Mouse (Mus musculus): ENCODE measurements around the gene Antxr1.

The Antxr1 gene

DNA sequence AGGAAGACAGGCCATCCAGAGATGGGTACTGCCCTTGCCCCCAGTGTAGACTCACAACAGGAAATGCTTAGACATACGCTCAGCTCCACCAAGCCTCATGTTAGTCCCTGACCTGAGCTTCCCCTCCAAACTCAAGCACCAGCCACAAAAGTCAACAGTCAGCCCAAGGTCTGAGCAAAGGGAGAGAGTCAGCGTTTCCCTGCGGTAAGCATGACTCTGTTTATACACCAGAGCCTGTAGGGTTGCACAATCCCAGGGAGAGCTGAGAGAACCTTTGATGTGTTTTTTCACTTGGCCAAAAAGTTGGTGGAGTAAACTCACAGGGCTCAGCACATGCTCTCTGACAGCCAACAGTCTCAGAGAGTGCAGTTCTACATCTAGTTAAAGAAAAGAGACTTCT is 145.9 kb downstream of the Antxr1 start:
- DNase-seq (ENCODE audit: low spot score in 2 of 2): peak; percentile 30 to 59

DNA sequence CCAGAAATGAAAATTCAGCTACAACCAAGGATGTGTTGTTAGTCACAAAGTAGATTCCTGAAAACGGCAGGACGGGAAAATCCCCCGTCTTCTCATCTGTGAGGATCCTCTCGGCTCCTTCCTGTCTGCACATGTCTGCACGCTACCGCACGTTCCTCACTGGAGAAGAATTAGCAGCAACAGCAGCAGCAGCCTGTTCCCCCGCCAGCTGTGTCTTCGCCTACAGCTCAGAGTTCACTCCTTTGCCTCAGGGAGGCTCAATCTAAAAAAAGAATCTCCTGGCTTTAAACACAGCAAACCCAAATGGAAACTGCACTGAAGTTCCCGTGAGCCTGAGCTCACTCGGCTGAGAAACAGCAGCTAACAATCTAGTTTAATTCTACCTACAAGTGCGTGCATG is 148.6 kb downstream of the Antxr1 start:
- DNase-seq (ENCODE audit: low spot score in 2 of 2): peak; percentile 28 to 48

DNA sequence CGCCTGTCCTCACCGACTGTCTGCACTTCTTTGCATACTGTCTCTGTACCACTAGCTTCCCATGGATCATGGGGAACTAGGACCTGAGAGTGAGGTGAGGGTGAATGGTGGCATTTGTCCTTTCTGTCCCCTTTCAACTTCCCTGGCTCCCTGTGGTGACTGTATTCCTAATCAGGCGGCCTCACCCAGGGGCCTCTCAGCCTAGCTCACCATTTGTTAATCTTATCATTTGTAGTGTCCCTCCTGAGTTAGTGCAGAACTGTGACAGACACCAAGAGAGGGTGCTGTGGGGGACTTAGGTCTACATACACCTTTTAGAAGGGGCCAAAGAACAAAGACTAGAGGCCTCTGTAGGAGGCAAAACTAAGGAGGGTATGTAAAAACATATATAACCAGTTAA is 151.2 kb downstream of the Antxr1 start:
- no peak for DNase-seq (ENCODE audit: low spot score in 2 of 2)

DNA sequence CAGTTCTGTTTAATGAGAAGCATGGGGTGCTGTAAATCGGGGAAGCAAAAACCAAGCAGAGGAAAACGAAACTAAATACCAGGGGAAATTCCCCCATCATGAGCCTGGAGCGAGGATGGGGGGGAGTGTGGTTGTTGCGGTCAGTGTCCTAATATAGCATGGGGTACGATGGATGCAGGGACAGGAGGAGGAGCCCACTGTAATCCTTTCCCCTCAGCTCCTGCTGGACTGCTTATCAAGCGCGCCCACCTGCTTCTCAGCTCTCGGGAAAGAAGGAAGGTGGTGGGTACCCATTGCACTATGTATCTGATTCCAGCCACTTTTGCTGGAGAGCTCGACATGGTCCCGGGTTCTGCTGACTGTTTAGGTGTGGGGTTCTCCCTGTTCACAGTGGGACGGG is 151.6 kb downstream of the Antxr1 start:
- no peak for DNase-seq (ENCODE audit: low spot score in 2 of 2)

DNA sequence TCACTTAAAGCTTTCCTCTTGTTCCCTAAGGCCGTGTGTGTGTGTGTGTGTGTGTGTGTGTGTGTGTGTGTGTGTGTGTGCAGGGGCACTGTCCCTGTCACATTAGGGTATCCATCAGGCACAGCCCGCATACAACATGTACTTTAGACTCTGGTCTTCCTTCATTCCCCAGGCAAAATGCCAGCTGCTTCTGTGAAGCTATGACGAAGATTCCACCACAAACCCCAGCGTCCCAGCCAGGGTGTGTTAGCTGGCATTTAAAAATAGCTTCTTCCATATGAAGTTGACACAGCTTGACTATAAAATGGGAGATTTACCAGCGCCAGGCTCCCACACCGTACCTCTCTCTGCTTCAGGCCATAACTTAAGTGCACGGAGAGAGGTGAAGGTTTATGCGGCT is 152.5 kb downstream of the Antxr1 start:
- DNase-seq (ENCODE audit: low spot score in 2 of 2): no peak

DNA sequence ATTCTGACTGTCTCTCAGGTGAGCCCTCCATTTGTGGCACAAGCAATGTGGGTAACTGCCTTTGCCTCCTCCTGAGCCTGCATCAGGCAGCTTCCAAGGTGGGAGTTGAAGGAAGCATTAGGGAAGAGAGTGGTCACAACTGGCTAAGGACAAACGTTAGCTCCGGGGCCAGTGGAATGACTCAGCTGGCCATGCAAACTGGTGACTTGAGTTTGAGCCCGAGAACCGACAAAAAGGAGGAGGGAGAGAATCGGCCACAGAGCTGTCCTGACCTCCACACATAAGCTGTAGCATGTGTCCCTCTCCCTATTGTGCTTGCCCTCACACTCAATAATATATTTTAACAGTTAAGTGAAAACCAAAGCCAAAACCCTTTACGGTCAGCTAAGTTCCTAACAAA is 152.9 kb downstream of the Antxr1 start:
- DNase-seq (ENCODE audit: low spot score in 2 of 2): no peak

DNA sequence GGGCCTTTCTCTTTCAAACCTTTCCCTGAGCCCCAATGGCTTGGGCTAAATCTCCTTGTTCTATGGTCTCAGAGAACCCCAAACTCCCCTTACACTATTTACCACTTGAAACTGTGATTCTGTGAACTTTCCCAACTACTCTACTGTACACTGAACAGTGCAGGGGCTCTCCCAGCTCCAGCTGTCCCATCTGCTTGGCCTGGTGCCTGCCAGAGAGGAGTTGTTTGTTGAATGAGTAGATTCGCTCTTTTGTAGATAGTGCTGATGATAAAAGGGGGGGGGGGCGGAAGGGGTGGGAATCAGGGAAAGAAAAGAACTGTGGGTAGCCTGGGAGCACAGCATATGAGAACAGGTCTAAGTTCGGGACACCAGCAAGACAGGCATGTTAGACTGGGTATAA is 164.2 kb downstream of the Antxr1 start:
- DNase-seq (ENCODE audit: low spot score in 2 of 2): no peak

DNA sequence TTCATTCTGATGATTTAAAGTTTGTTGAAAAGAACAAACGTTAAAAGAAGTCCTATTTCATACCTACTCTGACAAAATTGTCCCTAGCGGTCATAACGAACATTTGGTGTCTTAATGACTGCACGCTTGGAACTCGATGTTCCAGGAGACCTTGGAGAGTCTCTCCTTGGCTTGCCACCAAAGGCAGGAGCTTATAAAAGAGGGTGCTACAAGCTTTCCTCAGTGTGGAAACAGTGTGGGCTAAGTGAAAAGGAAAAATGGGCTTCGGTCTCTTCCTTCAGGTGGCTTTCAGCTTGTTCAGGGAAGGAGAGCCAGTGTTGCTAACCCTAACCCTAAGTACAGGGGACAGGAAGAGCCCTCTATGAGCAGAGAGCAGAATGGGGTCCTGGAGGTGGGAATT is 164.7 kb downstream of the Antxr1 start:
- no peak for DNase-seq (ENCODE audit: low spot score in 2 of 2)

DNA sequence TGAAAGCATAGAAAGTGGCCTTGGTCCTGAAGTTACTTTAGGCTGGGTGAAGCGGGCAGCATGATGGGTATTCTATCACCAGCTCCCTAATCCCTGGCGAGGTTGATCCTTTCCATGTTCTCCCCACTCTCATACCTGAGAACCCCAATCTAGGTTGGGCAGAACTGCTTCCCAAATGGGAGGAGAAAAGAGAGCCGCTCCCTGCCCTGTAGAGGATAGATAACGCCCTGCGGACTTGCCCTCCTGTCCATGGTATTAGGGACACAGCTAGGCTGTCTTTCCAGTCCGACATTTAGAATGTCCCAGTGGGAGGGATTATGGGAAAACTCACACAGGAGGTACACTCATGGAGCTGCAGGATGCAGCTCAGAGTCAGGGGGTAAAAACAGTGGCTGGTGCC is 165.3 kb downstream of the Antxr1 start:
- no peak for DNase-seq (ENCODE audit: low spot score in 2 of 2)

DNA sequence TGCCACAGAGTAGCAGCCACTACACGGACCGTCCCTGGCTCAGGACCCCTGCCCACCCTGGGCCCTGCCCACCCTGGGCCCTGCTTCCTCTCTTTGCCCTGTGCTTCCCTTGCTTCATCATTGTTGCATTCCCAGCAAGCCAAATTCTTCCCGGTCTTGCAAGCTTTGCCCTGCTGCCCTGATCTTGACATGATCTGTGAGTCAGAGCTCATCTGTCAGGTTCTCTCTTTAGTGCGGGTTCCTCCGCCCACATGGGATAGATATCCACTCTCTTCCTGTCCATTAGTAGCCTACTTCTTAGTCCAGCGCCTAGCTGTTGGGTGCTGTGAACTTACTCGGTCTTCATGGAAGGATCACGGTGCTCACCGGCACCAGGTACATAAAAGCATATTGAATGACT is 167.6 kb downstream of the Antxr1 start:
- no peak for DNase-seq (ENCODE audit: low spot score in 2 of 2)

DNA sequence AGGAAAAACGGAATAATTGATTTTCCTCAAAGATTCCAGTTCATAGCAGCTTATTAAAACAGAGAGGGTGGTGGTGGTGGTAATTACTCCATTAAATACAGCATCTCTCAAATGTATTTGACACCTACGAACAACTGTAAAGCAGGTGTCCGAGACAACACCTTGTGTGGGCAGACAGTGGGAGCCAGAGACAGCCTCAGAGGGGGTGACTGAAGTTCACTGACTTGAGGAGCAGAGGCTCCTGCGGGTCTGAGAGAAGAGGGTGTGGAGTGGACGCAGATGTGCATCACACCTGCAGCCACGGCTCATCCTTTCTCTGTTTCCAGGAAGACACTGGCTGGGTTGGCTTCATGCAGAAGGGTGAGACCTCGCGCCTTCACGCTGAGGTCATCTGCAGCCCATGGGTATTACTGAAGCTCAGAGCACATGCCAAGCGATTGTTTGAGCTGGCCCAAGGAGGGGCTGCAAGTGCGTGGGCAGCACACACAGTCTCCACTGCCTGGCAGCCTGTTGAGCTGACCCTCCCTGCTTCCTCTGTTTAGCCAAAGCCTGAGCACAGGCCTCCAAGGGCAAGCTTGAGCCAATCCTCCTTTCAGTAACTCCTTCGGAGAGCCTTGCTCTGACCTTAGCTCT is 168.8 kb downstream of the Antxr1 start:
- no peak for DNase-seq (ENCODE audit: low spot score in 2 of 2)

DNA sequence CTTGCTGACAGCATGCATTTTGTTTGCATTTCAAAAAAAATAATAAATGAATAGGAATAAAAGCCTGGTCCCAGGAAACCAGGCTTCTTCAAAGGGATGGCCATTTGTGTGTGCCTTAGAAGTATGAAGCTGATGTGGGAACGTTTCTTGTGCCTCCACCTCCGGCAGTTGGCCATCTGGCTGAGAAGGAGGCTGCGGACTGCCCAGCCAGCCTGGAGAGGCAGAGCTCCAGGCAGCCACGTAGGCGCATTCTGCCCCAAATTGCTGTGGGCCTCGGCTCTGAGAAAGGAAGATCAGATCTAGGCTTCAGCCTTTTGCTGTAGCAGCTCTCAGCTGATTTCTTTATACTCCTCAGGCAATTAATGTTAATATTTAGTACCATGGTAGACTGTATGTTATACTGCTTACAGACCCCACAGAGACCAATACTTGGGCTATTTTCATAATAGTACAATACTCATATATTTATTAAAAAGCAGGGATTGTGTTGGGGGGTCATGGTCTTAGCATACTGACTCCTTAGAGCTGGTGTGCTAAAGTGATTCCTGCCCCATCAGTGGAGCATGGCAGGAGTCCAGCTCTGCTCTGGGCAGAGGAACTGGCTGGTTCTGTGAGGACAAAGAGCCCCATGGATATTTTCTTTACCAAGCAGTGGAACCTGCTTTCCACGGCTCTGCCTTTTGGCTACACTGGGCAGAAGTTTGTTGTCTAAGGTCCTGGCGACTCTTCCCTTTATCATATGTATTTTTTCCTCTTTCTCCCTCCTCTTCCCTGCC is 169.9 kb downstream of the Antxr1 start:
- DNase-seq (ENCODE audit: low spot score in 2 of 2): no peak

DNA sequence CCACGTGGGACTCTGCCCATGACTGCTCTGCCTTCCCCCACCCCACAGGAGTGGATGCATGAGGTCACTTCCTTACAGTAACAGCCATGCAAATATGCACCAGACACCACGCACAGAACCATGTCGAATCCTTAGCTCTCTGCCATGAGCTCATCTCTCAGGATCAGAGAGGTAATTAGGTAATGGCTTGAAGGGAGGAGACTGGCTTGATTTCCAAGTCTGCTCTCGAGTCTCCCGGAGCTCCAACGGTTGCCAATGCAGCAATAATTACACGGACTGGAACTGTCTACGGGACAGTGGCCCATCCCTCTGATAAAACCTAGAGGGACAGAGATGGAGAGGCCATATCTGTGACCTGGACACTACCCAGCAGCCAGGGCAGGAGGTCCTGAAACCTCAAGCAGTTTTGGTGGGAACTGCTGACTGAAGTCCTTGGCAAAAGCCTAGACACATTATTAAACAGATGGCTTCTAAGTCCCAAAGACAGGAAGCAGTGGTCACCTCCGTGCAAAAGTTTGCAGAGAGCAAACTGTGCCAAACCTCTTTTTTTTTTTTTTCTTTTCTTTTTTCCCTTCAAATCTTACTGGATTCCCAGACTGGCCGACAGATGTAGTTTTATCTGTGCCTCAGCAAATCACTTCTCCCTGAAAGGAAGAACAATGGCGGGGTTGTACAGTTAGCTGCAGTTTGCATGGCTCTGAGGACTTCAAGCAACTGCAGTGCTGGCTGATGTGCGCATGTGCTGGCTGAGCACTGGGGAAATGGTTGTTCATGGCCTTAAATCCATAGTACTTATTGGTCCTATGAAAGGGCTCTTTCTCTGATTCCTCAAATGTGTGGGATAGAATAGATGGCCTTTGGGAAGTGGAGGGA is 174.0 kb downstream of the Antxr1 start:
- peak in 1 of 2 experiments; percentile 28 for DNase-seq (ENCODE audit: low spot score in 2 of 2)

DNA sequence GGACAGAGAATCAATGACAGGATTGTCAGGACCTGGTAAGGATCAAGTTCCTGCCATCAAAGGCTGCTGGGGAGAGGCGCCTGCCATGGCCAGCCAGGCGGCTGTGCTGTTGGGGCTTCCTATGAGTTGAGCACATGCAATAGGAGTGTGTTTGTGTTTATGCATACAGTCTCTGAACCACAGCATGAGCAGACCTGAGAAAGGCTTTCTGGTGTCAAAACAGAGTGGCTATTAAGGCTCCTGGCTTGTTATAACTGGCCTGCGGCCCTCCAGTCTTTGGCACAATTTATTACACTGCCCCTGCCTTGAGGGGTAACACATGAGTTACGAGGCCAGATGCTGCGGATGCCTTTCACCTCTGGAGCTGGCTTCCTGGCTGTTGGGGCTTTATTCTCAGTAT is 175.4 kb downstream of the Antxr1 start:
- DNase-seq (ENCODE audit: low spot score in 2 of 2): no peak

DNA sequence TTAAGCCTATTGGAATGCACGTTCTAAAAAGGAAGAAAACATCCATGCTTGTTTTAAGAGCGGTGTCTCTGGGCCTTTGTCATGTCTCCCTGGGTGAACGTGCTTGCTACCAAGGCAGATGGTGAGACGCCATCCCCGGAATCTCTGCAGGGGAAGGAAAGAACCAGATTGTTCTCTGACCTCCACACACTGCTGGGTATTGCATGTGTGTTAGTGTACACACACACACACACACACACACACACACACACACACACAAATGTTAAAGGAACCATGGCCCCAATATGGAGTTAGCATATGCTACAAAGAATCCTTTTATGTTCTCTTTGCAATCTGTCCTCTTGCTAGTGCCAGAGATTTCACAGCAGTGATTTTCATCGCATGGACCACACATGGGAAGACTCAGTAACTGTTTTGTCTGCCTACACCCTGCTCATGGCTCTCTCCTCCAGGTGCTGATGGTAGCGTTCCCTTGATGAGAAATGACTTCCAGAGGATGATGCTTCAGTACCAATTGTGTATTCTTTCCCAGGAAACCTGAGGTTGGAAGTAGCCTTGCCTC is 177.5 kb downstream of the Antxr1 start:
- DNase-seq (ENCODE audit: low spot score in 2 of 2): no peak

DNA sequence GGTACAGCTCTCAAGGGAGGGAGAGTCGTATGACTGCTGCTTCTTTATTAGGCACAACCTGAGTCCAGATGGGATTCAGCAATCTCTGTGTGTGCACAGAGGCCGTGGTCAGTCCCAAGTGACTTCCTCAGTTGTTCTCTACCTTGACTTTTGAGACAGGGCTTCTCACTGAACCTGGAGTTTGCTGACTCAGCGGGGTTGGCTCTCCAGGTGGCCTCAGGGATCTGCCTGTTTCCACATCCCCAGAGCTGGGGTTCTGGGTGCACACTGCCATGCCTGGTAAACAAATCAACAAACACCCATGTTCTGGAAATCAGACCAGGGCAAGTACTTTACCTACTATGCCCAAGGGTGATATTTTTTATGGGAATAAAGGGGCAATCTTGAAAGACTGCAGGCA is 181.8 kb downstream of the Antxr1 start:
- DNase-seq (ENCODE audit: low spot score in 2 of 2): no peak

DNA sequence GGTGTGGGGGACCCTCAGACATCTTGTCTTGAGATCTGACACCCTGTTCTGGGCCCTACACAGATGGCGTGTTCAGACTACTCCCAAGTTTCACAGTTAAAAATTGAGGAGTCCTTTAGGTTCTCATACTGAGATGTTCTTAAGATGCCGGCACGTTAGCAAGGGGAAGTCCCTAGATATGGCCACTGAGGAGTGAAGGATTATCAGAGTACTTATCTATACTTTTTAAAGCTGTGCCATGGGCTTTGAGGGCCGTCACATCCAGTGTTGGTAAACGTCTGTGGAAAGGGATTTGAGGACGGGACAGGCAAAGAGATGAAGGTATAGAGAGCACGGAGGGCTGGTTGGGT is 182.4 kb downstream of the Antxr1 start:
- DNase-seq (ENCODE audit: low spot score in 2 of 2): no peak

DNA sequence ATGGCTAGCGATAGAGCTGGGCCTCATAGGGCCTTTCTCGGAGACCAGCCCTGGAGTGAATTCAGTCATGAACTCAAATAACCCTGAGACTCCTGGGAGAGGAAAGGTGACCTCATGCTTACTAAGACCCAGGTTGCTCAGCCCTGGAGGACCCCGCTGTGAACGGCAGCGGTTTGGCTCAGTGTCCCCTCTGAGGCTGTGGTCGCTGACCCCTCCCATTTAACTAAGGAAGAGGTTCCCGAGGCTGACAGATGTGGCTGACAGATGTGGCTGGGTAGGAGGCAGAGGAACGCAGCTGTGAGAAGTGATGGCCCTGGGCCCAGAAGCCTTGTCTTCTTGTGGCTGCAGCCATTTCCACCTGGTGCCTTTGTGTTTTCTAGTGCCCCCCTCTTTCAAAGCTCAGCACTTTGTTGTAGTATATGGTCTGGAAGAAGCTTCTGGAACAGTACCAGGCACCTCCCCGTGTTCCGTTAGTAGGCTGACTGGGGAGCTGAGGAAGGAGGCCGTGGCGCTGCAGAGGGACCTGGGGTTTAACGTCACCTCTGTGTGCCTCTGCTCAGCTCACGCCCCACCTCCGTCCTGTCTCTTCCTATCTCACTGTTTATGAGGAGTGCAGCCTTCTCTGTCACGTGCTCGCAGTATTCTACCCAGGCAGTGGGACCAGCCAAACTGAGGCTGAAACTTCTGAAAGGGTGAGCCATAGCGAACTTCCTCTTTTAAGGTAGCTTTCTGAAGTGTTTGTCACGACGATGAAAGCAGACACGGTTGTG is 183.0 kb downstream of the Antxr1 start:
- peak in 1 of 2 experiments; percentile 12 for DNase-seq (ENCODE audit: low spot score in 2 of 2)

DNA sequence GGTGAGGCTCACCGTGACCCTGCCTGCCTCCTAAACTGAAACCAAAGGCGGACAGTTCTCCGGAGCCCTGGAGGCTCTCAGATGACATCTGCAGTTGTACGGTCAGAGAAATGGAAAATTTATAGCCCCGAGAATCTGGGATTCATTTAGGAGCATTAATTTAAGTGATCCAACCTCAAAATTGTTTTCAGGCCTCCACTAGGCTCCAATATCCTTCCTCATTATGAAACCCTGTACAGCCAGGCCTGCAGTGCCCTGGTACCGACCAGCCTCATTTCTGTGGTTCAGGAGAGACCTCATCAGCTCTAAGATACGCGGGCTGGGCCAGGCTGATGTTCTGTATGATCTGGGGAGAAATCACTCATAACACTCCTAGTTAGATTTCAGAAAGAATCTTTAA is 184.2 kb downstream of the Antxr1 start:
- no peak for DNase-seq (ENCODE audit: low spot score in 2 of 2)

DNA sequence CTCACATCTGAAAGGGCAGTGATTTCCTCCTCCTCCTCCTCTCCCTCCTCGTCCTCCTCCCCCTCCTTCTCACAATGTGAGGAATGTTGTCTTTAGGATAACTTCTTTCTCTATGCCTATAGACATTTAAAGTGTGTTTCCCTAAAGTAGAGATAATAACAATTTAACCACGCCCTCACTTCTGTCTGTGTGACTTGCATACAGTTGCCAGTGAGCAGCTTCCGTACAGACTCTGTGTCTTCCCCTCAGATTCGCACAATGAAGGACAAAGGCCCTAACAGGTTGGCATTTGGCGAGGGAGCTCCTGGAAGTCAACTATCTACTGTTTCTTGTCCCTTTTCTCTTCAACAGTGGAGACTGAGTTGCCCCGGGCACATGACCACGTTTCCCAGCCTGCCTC is 185.2 kb downstream of the Antxr1 start:
- no peak for DNase-seq (ENCODE audit: low spot score in 2 of 2)

DNA sequence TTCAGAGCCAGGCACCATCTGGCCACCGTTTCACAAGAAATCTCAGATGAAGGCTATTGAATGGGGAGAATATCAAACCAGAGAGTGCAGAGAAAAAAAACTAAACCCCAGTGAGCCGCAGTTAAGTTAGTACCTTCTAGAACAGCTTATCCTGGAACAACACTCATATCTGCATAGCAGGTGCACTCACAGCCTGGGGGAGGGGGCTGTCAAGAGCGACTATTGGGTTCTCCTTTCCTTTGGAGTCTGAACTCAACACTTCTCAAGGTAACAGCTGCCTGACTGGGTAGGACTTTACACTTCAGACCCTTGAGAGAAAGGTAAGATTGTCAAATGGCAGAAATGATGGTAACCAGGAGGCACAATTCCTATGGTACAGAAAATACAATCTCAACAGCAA is 187.7 kb downstream of the Antxr1 start:
- no peak for DNase-seq (ENCODE audit: low spot score in 2 of 2)

DNA sequence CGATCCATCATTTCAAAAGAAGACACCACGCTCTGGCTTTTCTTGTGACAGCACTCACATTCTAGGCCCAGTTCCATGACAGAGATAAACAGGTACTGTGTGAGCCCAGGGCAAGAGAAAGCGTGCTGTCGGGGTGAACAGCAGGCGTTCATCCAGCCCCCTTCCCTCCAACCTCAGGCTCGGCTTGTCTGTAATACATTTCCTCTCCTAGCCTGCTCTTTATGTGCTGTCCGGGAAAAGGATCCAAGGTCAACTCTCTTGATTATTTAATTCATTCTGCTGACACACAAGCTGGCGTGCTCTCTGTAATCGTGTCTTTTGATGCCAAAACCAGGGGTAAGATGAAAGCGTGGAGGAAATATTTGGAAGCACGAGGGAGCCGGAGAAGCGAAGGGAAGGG is 192.0 kb downstream of the Antxr1 start:
- DNase-seq (ENCODE audit: low spot score in 2 of 2): no peak
